Mouse (Mus musculus): ENCODE measurements around the gene Pnkp.

The Pnkp gene

DNA sequence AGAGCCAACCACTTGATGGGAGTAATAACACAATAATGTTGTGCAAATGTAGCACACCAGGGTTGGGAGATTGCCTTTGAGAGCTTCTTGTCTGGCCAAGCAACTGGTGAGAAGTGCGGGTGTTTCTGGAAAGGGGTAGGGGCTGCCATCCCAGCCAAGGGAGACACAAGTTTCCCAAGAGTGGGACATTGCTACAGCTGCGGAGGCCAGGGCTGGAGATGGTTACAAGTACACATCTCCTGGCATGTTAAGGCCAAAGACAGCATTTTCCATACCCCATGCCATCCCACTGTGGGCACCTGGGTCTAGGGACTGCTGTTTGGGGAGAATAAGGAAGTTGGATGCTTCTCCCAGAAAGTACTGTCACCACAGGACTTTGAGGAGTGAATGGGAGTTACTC lies 3.9 kb upstream of the Pnkp start:
- no peak for DNase-seq (ENCODE audit: low spot score)

DNA sequence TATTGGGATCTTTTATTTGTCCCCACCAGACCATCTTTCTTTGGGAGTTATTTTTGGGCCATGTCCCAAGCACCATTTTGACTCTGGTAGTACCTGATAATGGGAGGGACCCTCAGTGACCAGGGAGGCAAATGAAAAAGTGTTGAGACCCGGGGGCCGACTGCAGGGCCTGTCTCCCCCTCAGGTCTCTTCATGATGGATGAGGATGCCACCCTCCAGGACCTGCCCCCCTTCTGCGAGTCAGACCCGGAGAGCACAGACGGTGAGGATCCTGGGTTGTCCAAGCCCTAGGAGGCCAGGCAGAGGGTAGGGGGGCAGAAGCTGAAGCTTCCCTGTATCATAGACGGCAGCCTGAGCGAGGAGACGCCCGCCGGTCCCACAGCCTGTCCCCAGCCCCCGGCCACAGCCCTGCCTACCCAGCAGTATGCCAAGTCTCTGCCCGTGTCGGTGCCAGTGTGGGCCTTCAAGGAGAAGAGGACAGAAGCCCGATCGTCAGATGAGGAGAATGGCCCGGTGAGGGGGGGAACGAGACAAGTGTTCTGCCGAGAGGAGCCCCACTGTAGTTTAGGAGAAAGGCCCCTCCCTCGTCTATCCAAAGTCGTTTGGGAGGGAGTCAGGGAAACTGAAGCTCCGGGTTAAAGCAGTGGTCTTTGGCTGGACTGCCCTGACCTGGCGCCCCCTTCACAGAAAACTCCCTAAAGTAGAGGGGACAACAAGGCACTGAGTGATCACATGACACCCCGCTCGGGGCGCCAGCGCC lies 3.2 kb upstream of the Pnkp start:
- no peak for DNase-seq (ENCODE audit: low spot score)

GRCm38 (mm10) chr7:44854356-44855031 lies 2.4 kb upstream of the Pnkp start:
- no peak for DNase-seq (ENCODE audit: low spot score)

DNA sequence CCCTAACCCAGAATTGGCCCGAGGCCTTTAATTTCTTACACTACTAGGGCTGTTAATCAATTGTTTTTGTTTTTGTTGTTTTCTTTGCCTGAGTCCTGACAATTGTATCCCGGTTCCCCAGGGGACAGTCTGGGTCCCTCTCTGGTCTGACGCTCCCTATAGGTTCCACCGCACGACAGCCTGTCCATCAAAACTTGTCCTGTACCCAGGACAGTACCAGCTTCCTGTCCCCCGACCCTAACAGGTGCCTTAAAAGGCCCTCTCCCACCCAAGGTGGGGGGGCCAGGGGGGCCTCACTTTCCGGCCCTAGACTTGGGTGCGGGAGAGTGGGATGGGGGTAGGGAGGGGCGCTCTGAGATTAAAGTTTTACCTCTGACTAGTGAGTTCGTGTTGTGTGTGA lies 1.9 kb upstream of the Pnkp start:
- no peak for DNase-seq (ENCODE audit: low spot score)

DNA sequence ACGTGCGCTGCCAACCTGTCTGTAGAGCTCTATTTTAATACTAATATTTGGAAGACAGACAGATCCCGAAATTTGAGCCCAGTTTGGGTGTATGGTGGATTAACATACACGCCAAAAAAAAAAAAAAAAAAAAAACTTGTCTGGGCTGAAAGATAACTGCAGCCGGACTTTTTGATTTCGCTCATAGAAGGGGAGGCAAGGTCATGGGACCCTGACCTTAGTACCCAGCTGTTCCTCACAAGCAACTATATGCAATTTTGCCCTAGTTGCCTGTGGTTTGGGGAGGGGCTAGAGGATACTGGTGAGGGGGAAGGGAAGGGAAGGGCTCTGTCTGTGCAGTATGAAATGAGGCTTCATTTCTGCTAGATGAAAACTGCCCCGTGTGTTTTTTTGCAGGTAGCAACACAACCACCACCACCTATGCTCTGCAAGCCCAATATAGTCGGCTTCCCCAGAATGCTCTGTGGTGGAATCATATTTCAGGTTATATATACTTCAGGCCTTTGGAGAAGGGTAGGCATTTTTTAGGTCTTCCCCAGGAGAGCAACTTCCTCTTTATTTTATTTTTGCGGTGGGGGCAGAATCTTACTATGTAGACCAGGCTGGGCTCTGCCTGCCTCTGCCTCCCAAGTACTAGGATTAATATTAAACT lies 548 bp upstream of the Pnkp start:
- no peak for DNase-seq (ENCODE audit: low spot score)

DNA sequence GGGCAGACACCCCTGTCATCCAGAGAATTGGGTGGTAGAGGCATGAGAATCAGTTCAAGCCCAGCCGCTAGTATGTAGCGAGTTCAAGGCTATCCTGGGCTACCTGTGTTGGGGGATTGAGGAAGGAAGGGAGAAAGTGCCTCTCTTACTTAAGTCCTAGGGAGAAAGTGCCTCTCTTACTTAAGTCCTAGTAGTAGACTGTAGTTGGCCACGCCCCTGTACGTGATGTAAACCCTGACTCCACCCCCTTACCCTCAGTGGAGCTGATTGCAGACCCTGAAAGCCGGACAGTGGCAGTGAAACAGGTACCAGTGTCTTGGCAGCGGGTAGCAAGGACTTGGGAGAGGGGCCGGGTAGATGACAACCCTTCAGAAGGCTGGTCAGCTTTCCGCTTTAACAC lies 966 bp downstream of the Pnkp start:
- no peak for DNase-seq (ENCODE audit: low spot score)

DNA sequence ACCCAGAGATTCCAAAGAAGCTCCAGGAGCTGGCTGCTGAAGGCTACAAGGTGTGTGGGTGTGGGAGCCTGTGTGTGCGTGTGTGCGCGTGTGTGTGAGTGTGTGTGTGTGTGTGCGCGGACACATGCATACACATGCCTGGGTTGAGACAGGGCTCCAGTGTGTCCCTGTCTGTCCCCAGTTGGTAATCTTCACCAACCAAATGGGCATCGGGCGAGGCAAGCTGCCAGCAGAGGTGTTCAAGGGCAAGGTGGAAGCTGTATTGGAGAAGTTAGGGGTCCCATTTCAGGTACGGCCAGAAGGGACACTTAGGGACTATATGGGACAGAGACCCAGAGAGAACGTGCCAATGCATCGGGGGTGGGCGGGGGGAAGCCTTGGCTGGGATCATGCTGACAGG lies 3.0 kb downstream of the Pnkp start:
- DNase-seq (ENCODE audit: low spot score): no peak

DNA sequence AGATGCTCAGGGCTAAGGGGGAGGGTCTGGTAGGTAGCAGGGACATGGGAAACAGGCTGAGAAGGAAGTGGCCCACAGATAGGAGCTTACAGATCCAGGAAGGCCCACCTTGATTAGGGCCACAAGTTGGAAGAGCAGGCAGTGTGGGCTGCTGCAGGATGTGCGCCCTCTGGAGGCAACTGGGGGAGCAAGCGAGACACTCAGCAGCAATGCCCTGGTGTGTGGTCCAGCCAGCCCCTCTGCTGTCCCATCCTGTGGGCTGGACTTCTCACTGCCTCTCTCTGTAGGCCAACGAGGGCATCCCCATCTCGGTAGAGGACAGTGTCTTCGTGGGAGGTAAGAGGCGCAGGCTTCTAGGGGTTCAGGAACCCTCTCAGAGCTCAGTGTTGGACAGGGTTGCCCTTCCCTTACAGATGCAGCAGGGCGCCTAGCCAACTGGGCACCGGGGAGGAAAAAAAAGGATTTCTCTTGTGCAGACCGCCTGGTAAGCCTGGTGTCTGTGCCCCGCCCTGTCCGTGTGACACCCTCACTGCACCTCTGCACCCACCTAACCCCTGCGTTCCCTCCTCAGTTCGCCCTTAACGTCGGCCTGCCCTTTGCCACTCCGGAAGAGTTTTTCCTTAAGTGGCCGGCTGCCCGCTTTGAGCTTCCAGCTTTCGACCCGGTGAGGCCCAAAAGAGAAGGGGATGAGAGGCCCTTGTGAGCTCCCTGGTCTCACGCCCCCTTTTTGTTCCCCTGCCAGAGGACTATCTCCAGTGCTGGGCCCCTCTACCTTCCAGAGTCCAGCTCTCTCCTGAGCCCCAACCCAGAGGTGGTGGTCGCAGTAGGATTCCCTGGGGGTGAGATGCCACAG lies 3.9 kb downstream of the Pnkp start:
- no peak for DNase-seq (ENCODE audit: low spot score)

GRCm38 (mm10) chr7:44861429-44861816 lies 4.5 kb downstream of the Pnkp start:
- no peak for DNase-seq (ENCODE audit: low spot score)

DNA sequence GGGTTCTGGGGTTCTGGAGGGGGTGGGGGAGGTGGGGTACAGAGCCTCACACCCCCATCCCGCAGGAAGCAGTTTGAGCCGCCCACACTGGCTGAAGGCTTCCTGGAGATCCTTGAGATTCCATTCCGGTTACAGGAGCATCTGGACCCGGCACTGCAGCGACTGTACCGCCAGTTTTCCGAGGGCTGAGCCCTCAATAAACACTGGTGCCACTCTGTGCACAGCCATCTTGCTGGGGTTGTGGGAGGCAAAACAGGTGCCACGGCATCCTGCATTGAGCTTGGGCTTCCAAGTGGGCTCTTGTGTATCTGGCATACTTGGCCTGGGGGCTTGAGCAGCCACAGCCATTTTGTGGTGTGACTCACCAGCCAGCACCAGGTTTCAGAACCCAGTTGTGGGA lies 5.5 kb downstream of the Pnkp start:
- DNase-seq (ENCODE audit: low spot score): no peak

DNA sequence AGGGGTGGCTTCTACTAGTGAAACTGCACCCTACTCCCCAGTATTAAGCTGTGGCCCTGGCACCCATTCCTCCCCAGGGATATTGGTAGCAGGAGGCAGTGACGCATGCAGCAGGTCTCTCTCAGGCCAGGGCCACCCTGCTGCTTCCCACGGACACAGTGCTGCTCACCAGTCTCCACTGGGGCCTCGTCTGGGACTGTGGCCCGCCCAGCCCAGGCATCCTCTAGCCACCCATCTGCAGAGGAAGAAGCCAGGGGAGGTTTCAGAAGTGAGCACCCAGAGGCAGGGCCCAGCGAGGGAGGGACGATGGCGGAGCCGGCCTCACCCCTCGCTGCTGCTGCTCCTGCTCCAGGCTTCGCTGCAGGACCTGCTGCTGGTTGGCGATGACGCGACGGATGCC lies 6.3 kb downstream of the Pnkp start:
- DNase-seq (ENCODE audit: low spot score): no peak

GRCm38 (mm10) chr7:44863982-44864494 lies 7.1 kb downstream of the Pnkp start:
- DNase-seq (ENCODE audit: low spot score): no peak

GRCm38 (mm10) chr7:44864595-44865542 lies 7.9 kb downstream of the Pnkp start:
- no peak for DNase-seq (ENCODE audit: low spot score)

DNA sequence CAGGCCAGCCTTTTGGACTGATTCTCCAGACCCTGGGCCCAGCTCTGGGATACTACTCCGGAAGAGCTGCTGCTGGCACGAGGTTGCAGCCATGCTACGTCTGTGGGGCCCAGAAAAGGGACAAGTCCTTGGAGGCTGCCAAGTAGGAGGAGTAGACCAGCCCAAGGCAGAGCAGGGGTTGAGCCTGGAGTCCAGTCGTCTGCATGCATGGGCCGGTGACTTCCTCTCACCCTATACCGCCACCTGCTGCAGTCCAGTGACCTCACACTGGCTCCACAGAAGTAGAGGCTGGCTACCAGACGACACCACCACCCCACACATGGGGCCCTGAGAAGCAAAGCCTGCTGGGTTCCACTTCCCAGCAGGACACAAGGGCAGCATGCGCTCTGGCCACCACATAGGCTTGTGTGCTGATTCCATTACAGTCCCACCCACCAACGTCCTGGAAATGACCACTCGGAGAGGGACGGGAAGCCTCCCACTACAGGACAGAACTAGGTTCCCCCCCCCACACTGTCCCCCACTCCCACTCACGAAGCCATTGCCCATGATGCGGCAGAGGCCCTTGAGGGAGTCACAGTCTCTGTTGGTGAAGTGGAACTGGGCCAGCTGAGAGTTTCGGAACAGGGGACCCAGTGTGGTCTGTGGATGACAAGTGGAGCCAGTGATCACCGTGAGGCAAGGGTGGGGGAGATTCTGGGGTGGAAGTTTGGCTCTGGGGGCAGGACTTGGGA lies 9.5 kb downstream of the Pnkp start:
- DNase-seq (ENCODE audit: low spot score): no peak

DNA sequence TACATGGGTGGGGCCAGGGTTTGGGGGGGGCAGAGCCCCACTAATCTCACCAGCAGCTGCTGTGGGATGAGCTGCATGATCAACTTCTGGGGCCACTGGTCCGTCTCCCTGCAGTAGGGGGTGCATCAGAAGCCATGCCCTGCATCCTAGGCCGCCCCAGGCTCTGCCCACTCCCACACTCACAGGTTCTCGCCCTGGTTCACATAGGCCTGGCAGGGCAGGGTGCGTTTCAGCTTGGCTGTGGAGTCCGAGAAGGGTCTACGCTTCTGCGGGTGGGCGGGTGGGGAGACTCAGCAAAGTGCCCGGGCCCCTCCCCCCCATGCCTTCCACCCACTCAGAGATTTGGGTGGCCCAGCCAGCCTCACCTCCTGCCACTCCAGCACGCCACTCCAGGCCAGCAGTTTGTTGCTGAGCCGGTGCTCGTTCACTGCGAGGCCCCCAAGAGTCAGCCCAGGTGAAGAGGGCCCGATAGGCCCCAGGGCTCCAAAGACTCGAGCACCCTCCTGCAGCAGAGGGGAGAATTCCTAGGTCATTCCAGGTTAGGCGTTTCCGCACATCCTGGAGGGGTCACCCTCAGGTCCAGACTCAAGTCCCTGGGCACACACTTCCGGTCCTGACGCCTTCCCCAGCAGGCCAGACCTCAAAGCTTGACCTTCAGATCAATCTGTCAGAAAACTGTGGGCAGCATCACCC lies 10.2 kb downstream of the Pnkp start:
- no peak for DNase-seq (ENCODE audit: low spot score)

GRCm38 (mm10) chr7:44867802-44868201 lies 10.9 kb downstream of the Pnkp start:
- DNase-seq (ENCODE audit: low spot score): no peak

GRCm38 (mm10) chr7:44868465-44868864 lies 11.5 kb downstream of the Pnkp start:
- no peak for DNase-seq (ENCODE audit: low spot score)

GRCm38 (mm10) chr7:44868919-44869696 lies 12.2 kb downstream of the Pnkp start:
- no peak for DNase-seq (ENCODE audit: low spot score)

Data from urinary bladder, postnatal 10 days (tissue).